Mouse (Mus musculus) forebrain, embryonic 13.5 days (tissue): ENCODE results near the gene Eif4e. TPM values are rescaled to one million over a fixed set of nuclear protein-coding genes. Genes with fewer than 3 reads are reported as not detected.

Source experiments
- ATAC-seq: fragments of 200-750 bp; cut with Nextera tagmentation; 2 replicates; pipeline ENCODE4 v1.8.0; 2017
- H3K27ac ChIP-seq: fragments of 300-500 bp; sonication (generic); 2 replicates; pipeline ENCODE4 v1.5.1; 2015; ENCODE audit warnings: inconsistent platforms, mild to moderate bottlenecking, moderate library complexity
- H3K27me3 ChIP-seq: fragments of 300-500 bp; sonication (generic); 2 replicates; pipeline ENCODE4 v1.6.1; 2015; ENCODE audit warnings: mild to moderate bottlenecking, inconsistent platforms
- H3K36me3 ChIP-seq: fragments of 300-500 bp; sonication (generic); 2 replicates; pipeline ENCODE4 v1.6.1; 2015; ENCODE audit warnings: mild to moderate bottlenecking, inconsistent platforms; ENCODE audit not compliant: poor library complexity, severe bottlenecking
- H3K4me1 ChIP-seq: fragments of 300-500 bp; sonication (generic); 2 replicates; pipeline ENCODE4 v1.6.1; 2015; ENCODE audit warnings: inconsistent platforms
- H3K4me2 ChIP-seq: fragments of 300-500 bp; sonication (generic); 2 replicates; pipeline ENCODE4 v1.6.1; 2015; ENCODE audit warnings: inconsistent platforms, mild to moderate bottlenecking, moderate library complexity
- H3K4me3 ChIP-seq: fragments of 300-500 bp; sonication (generic); 2 replicates; pipeline ENCODE4 v1.5.1; 2015; ENCODE audit warnings: mild to moderate bottlenecking, inconsistent platforms
- H3K9ac ChIP-seq: fragments of 300-500 bp; sonication (generic); 2 replicates; pipeline ENCODE4 v1.6.1; 2015; ENCODE audit warnings: mild to moderate bottlenecking, inconsistent platforms
- H3K9me3 ChIP-seq: fragments of 300-500 bp; sonication (generic); replicated peaks from 2 replicates; pipeline ENCODE4 v1.6.1; 2016; ENCODE audit warnings: inconsistent platforms
- WGBS: fragments of 180-500 bp; shearing (Covaris S2); methylation state at CpG from one replicate; pipeline ENCODE4 v1.1.7; 2015; 5-methylcytosine and 5-hydroxymethylcytosine counted together
- microRNA counts: library from miRNA; unstranded; fragments of <30 nt; microRNA quantifications from one replicate; lab custom pipeline; 2016
- microRNA-seq: library from miRNA; unstranded; fragments of <30 nt; microRNA quantifications from one replicate; pipeline ENCODE4, GENCODE M21; 2016
- polyA plus RNA-seq: library from polyadenylated mRNA; unstranded; fragments of >200 nt; fragmentation: Nextera tagmentation; extraction: Ambion mirVana; gene quantifications from 2 replicates; pipeline ENCODE4 v1.2.1, GENCODE M21; 2015

Eif4e gene
- polyA plus RNA-seq, 1 experiment from 2014 or later, result 378 TPM

- H3K4me3 ChIP-seq, result no peak overlapping the region
- H3K9me3 ChIP-seq, result no peaks in the 10 kb centered on the region
- H3K27ac ChIP-seq, result no peak overlapping the region
- H3K36me3 ChIP-seq, result no peaks in the 10 kb centered on the region
- 85% methylated on average over 8 of the region's 8 CpGs for WGBS
- no peak for ATAC-seq
- no peak overlapping the region for H3K4me2 ChIP-seq
- no peaks in the 10 kb centered on the region for H3K4me1 ChIP-seq
- H3K27me3 ChIP-seq, result no peaks in the 10 kb centered on the region
- no peak overlapping the region for H3K9ac ChIP-seq
Measured at GRCm38 (mm10) chr3:138593131-138593530, 67.2 kb downstream of the Eif4e start.

- no peaks in the 10 kb centered on the region for H3K36me3 ChIP-seq
- H3K27me3 ChIP-seq, result no peaks in the 10 kb centered on the region
- WGBS, result 76% methylated on average over 7 of the region's 7 CpGs
- no peak overlapping the region for H3K27ac ChIP-seq
- no peak overlapping the region for H3K9ac ChIP-seq
- no peak overlapping the region for H3K4me2 ChIP-seq
- no peak overlapping the region for H3K4me3 ChIP-seq
- no peak for ATAC-seq
- no peaks in the 10 kb centered on the region for H3K4me1 ChIP-seq
- no peaks in the 10 kb centered on the region for H3K9me3 ChIP-seq
Measured at GRCm38 (mm10) chr3:138593911-138594310, 67.9 kb downstream of the Eif4e start.

DNA sequence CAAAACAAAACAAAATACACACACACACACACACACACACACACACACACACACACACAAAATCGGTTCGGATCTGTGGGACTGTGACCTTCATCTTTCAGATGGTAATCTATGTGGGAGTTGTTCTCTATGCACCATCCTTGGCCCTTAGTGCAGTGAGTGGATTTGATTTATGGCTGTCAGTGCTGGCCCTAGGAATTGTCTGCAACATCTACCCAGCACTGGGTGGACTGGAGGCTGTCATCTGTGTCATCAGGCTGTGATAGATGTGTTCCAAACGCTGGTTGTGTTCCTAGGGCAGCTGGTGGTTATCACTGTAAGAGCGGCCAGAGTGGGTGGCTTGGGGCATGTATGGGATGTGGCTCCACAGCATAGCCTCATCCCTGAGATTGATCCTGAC is 75.1 kb downstream of the Eif4e start:
- Histone ChIP-seq H3K4me3 (no peak overlapping the region), H3K9ac (no peak overlapping the region), H3K27ac (no peak overlapping the region), H3K36me3 (no peaks in the 10 kb centered on the region), H3K4me1 (no peaks in the 10 kb centered on the region), H3K4me2 (no peak overlapping the region), H3K9me3 (no peaks in the 10 kb centered on the region), H3K27me3 (no peaks in the 10 kb centered on the region)
- 91% methylated on average over 4 of the region's 4 CpGs for WGBS
- ATAC-seq, result no peak

- Histone ChIP-seq H3K36me3 (no peaks in the 10 kb centered on the region), H3K4me1 (no peaks in the 10 kb centered on the region), H3K4me3 (no peak overlapping the region), H3K27ac (no peak overlapping the region), H3K4me2 (no peak overlapping the region), H3K9me3 (no peaks in the 10 kb centered on the region), H3K9ac (no peak overlapping the region), H3K27me3 (no peaks in the 10 kb centered on the region)
- 77% methylated on average over 8 of the region's 8 CpGs for WGBS
- no peak for ATAC-seq
Measured at GRCm38 (mm10) chr3:138605132-138605531, 79.2 kb downstream of the Eif4e start.

- 84% methylated on average over 5 of the region's 5 CpGs for WGBS
- H3K27me3 ChIP-seq, result no peaks in the 10 kb centered on the region
- H3K4me1 ChIP-seq, result no peaks in the 10 kb centered on the region
- no peak overlapping the region for H3K4me3 ChIP-seq
- no peak overlapping the region for H3K4me2 ChIP-seq
- H3K9me3 ChIP-seq, result no peaks in the 10 kb centered on the region
- H3K36me3 ChIP-seq, result no peaks in the 10 kb centered on the region
- ATAC-seq, result no peak
- no peak overlapping the region for H3K9ac ChIP-seq
- H3K27ac ChIP-seq, result no peak overlapping the region
Measured at GRCm38 (mm10) chr3:138608665-138609064, 82.7 kb downstream of the Eif4e start.

MicroRNAs within 50 kb of the gene (microRNA counts, 519-probe panel; counts per million panel counts)
- 177 counts per million, percentile 53 among the panel's probes with 10 or more counts for microRNA mmu-miR-1956 (lab: Ali Mortazavi, UCI)

Small RNAs within 50 kb of the gene (microRNA-seq; reads per million reads assigned to microRNA genes)
- not detected for gene Mir1956

Other genes with a start within 250 kb of the Eif4e start
- gene Adh6a, start 212.9 kb upstream of the Eif4e start, polyA plus RNA-seq, result not detected in 2 replicates
- 0.22 and 0.30 TPM in 2 replicates for gene Adh6b, start 184.4 kb upstream of the Eif4e start, polyA plus RNA-seq
- not detected in 2 replicates for gene Adh4, start 110.7 kb upstream of the Eif4e start, polyA plus RNA-seq
- 273 and 277 TPM in 2 replicates for gene Adh5, start 83.1 kb upstream of the Eif4e start, polyA plus RNA-seq
- gene Metap1, start 36.7 kb upstream of the Eif4e start, polyA plus RNA-seq, result 40.6 and 46.4 TPM in 2 replicates
- gene Tspan5, start 216.0 kb downstream of the Eif4e start, polyA plus RNA-seq, result 60.2 and 62.7 TPM in 2 replicates